Mouse (Mus musculus): Measurements from ENCODE around the gene Gm10570. TPM values are rescaled to one million over a fixed set of nuclear protein-coding genes. Genes with fewer than 3 reads are reported as not detected.

Gene Gm10570
- polyA plus RNA-seq, 1 experiment from 2014 or later = not detected

DNA sequence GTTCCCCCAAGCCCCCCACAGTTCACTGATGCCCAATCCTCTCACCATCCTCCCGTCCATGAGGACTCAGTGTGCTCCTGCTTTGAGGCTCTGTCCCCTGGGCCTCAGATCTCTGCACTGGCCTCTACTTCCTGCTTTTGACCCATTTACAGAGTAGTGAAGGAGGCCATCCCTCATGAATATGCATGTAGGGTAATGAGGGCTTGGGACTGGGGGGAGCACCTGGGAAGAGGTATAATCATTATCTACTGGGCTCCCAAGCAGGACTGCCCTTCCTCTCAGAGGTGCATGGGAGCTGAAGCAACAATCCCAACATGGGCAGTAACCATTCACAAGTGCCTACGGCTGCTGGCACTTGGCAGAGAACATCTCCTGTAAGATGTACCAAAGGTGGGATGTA, 29.4 kb downstream of the Gm10570 start, which contains the start of gene Serinc2:
Serinc2 (minus strand) TSS at position 101 of the 400 bp plus-strand sequence.
- Histone ChIP-seq H3K27ac (no peak within 1 kb of the TSS), H3K27me3 (peaks cover 9% of the 10 kb centered on the region), H3K4me3 (no peak within 1 kb of the TSS), H3K9me3 (no peaks in the 10 kb centered on the region), H3K4me2 (replicated peaks) (no peak within 1 kb of the TSS), H3K9ac (no peak within 1 kb of the TSS), H3K4me1 (no peaks in the 10 kb centered on the region), H3K36me3 (no peaks in the 10 kb centered on the region)
- WGBS = 65% methylated on average over 2 of the region's 2 CpGs
- ATAC-seq (ENCODE audit: insufficient number of reproducible peaks, insufficient read depth, low FRiP score, low TSS enrichment) = no peak

DNA sequence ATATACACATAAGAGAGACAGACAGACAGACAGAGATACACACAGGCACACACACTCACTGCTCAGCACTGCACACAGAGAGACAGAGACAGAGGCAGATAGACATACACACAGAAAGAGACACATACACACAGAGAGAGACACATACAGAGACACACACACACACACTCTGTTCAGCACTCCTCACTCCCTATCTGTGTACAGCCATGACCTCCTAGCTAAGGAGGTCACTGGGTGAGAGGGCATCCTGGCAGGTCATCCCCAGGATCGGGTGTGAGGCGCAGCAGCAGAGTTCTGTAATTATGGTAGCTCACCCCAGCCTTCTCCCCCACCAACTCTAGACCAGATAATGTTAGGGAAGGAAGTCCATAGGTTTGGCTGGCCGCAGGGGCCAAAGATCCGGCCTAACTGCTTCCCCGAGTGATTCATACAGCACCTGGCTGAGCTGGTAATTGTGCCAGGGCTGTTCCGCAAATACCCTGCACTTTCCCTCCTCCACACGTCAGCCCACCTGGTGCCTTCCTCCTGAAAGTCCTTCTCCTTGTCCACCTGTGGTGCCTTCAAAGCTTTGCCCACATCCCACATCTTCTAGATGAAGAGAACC, 31.8 kb downstream of the Gm10570 start:
- H3K27me3 ChIP-seq = peaks cover 9% of the 10 kb centered on the region
- H3K4me1 ChIP-seq = peaks cover 12% of the 10 kb centered on the region; the same call in 1 of the 2 replicates
- H3K27ac ChIP-seq = no peak overlapping the region
- H3K36me3 ChIP-seq = no peaks in the 10 kb centered on the region
- H3K9me3 ChIP-seq = no peaks in the 10 kb centered on the region
- no peak overlapping the region for H3K4me3 ChIP-seq
- 49% methylated on average over 7 of the region's 7 CpGs for WGBS
- ATAC-seq (ENCODE audit: insufficient number of reproducible peaks, insufficient read depth, low FRiP score, low TSS enrichment) = no peak
- H3K4me2 ChIP-seq (replicated peaks) = no peak overlapping the region
- no peak overlapping the region for H3K9ac ChIP-seq

DNA sequence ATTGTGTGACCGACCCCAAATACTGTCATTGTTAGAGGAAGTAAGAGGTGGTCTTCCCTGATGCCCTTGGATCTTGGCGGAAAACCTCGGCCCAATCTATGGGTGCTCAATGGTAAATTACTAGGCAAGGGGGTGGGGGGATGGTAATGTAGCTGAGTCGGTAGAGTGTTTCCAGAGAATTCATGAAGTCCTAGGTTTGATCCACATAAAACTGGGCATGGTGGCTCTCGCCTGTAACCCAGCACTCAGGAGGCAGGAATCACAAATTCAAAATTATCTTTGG, 32.7 kb downstream of the Gm10570 start:
- Histone ChIP-seq H3K4me2 (replicated peaks) (peak overlapping the region; percentile 74), H3K9ac (peak overlapping the region; percentile 95; the same call in 1 of the 2 replicates), H3K4me1 (peaks cover 12% of the 10 kb centered on the region; the same call in 1 of the 2 replicates), H3K27me3 (peaks cover 9% of the 10 kb centered on the region), H3K9me3 (no peaks in the 10 kb centered on the region), H3K27ac (no peak overlapping the region), H3K36me3 (no peaks in the 10 kb centered on the region; the same call in 1 of the 2 replicates), H3K4me3 (peak overlapping the region; percentile 92)
- no peak for ATAC-seq (ENCODE audit: insufficient number of reproducible peaks, insufficient read depth, low FRiP score, low TSS enrichment)
- WGBS = 50% methylated on average over 5 of the region's 5 CpGs

DNA sequence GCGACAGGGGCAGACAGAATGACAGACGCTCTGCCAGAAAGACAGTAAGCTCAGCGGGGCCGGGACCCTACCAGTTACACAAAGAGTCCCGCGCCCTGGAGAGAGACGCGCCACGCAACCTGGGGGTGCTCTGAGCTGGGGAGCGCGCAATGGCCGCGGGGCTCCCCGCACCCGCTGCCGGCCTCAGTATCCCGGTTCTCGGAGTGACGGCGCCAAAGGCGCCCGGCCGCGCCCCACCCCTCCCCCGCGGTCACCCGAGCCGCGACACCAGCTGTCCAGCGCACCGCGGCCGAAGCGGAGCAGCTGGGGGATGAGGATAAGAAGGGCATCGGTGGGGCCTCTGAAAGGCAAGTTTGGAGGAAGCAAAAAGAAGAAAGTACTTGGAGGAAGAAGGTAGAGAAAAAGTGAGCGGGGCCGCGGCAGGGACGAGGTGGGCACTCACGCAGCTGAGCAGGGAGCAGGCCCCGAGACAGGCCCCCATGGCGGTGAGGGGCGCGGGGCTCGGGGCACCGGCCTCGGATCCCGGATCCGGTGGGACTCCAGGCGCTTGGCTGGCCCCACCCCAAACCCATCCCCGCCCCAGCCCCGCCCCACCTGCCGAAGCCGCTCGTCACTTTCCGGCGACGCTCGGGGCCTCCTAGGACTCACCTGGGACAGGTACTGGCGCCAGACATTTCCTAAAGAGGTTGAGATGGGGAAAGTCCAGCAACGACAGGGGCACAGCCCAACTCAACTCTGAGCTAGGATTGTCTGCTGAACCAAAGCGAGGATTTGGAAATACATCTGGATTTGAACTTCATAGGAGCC, 33.3 kb downstream of the Gm10570 start:
- WGBS = 1% methylated on average over 62 of the region's 62 CpGs
- Histone ChIP-seq H3K4me3 (peak overlapping the region; percentile 92), H3K4me1 (peaks cover 12% of the 10 kb centered on the region; the same call in 1 of the 2 replicates), H3K36me3 (no peaks in the 10 kb centered on the region; the same call in 1 of the 2 replicates), H3K4me2 (replicated peaks) (peak overlapping the region; percentile 74), H3K9me3 (no peaks in the 10 kb centered on the region), H3K27me3 (peaks cover 9% of the 10 kb centered on the region), H3K27ac (peak overlapping the region; percentile 85), H3K9ac (peak overlapping the region; percentile 95)
- ATAC-seq (ENCODE audit: insufficient number of reproducible peaks, insufficient read depth, low FRiP score, low TSS enrichment) = peak; percentile 61

DNA sequence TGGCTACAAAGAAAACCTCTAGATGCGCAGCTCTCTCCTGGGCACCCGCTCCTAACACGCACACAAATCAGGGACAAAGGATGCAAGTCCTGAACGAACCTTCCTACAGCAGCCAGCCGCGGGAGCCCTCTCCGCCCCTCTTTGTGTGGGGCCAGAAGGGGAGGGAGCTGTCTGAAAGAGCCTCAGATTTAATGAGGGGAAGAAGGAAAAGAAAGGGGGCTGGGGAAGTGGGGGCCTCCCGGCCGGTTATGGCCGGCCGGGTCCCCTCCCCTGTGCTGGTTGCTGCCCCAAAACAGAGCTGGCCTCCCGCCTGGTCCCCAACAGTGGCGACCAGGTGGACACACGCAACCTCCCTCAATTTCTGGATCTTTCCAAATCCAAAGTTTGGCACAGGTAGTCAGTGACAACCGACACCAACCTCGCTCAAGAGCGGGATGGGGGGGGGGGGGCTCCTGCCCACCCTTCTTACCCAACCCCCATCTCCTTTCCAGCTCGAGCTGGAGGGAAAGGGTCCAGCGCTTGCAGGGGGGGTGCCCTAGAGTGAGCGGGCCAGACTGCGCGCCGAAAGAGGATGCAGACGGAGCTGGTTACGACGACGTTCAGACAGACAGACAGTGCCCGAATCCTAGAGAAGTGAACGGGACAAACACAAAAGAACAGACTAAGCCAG, 34.0 kb downstream of the Gm10570 start:
- peak; percentile 64 for ATAC-seq (ENCODE audit: insufficient number of reproducible peaks, insufficient read depth, low FRiP score, low TSS enrichment)
- H3K27me3 ChIP-seq = peaks cover 9% of the 10 kb centered on the region
- under 1% methylated on average over 29 of the region's 29 CpGs for WGBS
- peak overlapping the region; percentile 92 for H3K4me3 ChIP-seq
- H3K4me2 ChIP-seq (replicated peaks) = peak overlapping the region; percentile 74
- H3K4me1 ChIP-seq = peaks cover 12% of the 10 kb centered on the region; the same call in 1 of the 2 replicates
- H3K9me3 ChIP-seq = no peaks in the 10 kb centered on the region
- H3K9ac ChIP-seq = peak overlapping the region; percentile 95
- H3K27ac ChIP-seq = peak overlapping the region; percentile 85
- no peaks in the 10 kb centered on the region; the same call in 1 of the 2 replicates for H3K36me3 ChIP-seq

DNA sequence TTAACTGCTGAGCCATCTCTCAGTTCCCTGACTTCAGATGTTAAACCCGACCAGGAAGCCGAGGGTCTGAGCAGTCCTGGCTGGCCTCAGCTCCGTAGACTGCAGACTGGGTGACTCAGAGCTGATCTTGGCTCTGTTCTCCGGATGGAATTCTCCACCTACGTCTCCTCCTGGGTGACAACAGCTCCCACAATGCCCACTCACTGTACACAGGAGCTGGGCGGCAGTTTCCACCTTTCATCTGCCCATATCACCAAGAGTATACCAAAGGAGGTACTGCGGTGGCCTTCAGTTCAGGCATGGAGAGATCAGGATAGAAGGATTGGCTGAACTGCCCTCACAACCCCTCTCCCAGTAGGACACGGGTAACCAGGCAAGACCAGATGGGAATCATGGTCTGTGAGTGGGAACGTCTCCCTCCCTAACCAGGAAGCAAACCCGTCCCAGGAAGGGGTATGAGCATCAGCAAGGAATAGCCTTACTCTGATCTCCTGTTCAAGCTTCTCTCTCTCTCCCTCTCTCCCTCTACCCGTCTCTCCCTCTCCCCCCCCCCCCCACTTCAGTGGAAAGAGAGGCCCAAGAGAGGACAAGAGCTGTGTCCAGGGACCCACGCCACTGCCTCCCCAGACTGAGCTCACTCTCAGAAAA, 34.7 kb downstream of the Gm10570 start:
- peak; percentile 31; the same call in 1 of the 2 replicates for ATAC-seq (ENCODE audit: insufficient number of reproducible peaks, insufficient read depth, low FRiP score, low TSS enrichment)

DNA sequence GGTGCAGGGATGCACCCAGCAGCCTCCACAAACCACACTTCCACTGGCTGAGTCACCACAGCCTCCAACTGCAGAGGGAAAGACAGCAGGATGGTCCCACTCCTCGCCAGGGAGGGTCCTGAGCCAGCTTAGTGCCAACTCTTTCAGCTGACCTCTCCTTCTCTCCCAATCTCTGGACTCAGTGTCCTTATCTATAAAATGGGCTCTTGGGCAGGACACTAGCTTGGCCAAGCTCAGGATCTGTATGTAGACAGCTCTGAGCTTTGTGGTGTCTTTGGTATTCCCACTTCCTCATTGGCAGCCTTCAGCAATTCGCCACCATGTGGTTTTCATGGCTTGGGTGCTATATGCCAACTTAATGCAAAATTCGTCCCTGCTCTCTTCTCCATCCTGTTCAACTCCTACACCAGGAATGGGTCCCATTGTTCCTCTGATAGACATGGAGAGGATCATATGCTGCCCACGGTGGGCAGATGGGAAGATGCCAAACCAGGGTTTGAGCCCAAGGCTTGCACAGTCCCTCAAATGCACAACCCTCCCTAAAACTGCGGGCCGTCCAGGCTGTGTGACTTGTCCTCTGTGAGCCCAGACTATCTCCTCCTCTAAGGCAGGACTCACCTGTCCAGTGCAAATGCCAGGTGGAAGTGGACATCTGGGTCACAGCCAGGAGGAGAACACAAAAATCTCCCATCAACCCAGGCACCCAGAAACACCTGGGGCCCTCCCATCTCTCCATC, 37.7 kb downstream of the Gm10570 start:
- Histone ChIP-seq H3K4me1 (peaks cover 27% of the 10 kb centered on the region), H3K27me3 (no peaks in the 10 kb centered on the region), H3K9ac (no peak overlapping the region), H3K27ac (no peak overlapping the region), H3K4me2 (replicated peaks) (no peak overlapping the region), H3K4me3 (no peak overlapping the region), H3K9me3 (no peaks in the 10 kb centered on the region), H3K36me3 (peaks cover 10% of the 10 kb centered on the region)
- 86% methylated on average over 6 of the region's 6 CpGs for whole genome bisulfite sequencing
- ATAC-seq (ENCODE audit: insufficient number of reproducible peaks, insufficient read depth, low FRiP score, low TSS enrichment) = no peak

More for the DNA sequence above, 34.7 kb downstream of the Gm10570 start:
- Histone ChIP-seq H3K27me3 (peaks cover 9% of the 10 kb centered on the region), H3K9me3 (no peaks in the 10 kb centered on the region), H3K4me2 (replicated peaks) (peak overlapping the region; percentile 74), H3K27ac (peak overlapping the region; percentile 85), H3K4me1 (peaks cover 12% of the 10 kb centered on the region; the same call in 1 of the 2 replicates), H3K9ac (peak overlapping the region; percentile 95), H3K4me3 (peak overlapping the region; percentile 92), H3K36me3 (peaks cover 4% of the 10 kb centered on the region)
- 9% methylated on average over 11 of the region's 12 CpGs for WGBS

DNA sequence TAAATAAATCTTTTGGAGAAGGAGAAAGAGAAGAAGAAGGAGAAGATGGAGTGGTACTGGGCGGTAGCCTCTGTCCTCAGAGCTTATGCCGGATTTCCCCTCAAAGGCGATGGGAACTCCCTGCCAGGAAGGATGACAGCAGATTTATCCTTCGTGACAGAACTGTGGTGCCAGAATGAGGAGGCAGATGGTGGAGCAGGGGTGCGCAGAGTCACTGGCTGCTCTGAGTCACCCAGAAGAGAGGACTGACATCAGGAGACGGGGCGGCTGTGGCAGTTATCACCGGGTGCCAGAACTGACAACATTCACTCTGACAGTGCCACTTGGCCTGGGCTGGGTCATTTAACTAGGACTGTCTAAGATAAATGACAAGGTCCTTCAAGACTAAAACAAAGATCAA, 38.4 kb downstream of the Gm10570 start:
- Histone ChIP-seq H3K27me3 (no peaks in the 10 kb centered on the region), H3K4me1 (peaks cover 27% of the 10 kb centered on the region), H3K9me3 (no peaks in the 10 kb centered on the region), H3K4me2 (replicated peaks) (no peak overlapping the region), H3K9ac (no peak overlapping the region), H3K4me3 (no peak overlapping the region), H3K36me3 (peaks cover 10% of the 10 kb centered on the region), H3K27ac (no peak overlapping the region)
- no peak for ATAC-seq (ENCODE audit: insufficient number of reproducible peaks, insufficient read depth, low FRiP score, low TSS enrichment)
- 88% methylated on average over 8 of the region's 8 CpGs for WGBS

DNA sequence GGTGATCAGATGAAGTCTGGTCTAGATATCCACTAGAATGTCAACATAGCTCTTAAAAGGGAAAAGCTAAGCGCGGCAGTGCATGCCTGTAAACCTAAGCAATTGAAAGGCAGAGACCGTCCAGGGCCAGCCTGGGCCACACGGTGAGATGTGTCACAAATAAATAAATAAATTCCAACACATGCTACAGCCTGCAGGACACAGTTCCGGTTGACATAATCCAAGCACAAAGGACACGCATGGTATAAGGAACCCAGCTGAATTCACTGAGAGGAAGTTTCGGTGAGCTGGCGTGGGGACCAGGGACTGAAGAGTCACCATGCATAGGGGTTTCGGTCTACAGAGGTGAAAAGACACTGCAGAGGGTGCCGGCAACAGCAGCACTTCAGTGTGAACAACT, 39.7 kb downstream of the Gm10570 start:
- Histone ChIP-seq H3K9ac (no peak overlapping the region), H3K27me3 (no peaks in the 10 kb centered on the region), H3K36me3 (peaks cover 11% of the 10 kb centered on the region), H3K4me3 (no peak overlapping the region), H3K27ac (no peak overlapping the region), H3K4me1 (peaks cover 36% of the 10 kb centered on the region), H3K9me3 (no peaks in the 10 kb centered on the region), H3K4me2 (replicated peaks) (no peak overlapping the region)
- WGBS = 81% methylated on average over 10 of the region's 10 CpGs
- no peak for ATAC-seq (ENCODE audit: insufficient number of reproducible peaks, insufficient read depth, low FRiP score, low TSS enrichment)

DNA sequence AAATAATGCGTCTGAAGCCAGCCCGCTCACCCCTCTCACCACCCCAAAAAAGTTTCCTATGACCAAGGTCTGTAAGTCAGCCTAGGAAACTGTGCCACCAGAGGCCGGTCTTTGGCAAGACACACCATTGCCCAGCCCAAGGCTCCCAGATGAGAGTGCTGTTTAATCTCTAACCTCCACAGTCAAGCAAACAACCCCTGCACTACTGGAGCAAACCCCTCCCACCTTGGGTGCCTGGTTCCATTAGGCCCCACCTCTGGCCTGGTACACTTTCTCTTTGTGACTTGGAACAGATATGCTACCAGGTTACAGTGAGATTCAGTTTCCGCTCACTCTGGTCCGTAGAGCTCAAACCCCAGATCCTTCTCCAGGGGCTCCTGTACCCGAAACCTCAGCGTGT, 41.4 kb downstream of the Gm10570 start:
- H3K27me3 ChIP-seq = no peaks in the 10 kb centered on the region
- no peak overlapping the region for H3K4me3 ChIP-seq
- no peak for ATAC-seq (ENCODE audit: insufficient number of reproducible peaks, insufficient read depth, low FRiP score, low TSS enrichment)
- H3K9ac ChIP-seq = no peak overlapping the region
- H3K9me3 ChIP-seq = no peaks in the 10 kb centered on the region
- 62% methylated on average over 7 of the region's 7 CpGs for WGBS
- H3K36me3 ChIP-seq = peaks cover 28% of the 10 kb centered on the region
- H3K27ac ChIP-seq = no peak overlapping the region
- H3K4me1 ChIP-seq = peaks cover 26% of the 10 kb centered on the region
- H3K4me2 ChIP-seq (replicated peaks) = 0 out of 2 replicates have a peak overlapping the region, but pooled peaks have one; percentile 24

DNA sequence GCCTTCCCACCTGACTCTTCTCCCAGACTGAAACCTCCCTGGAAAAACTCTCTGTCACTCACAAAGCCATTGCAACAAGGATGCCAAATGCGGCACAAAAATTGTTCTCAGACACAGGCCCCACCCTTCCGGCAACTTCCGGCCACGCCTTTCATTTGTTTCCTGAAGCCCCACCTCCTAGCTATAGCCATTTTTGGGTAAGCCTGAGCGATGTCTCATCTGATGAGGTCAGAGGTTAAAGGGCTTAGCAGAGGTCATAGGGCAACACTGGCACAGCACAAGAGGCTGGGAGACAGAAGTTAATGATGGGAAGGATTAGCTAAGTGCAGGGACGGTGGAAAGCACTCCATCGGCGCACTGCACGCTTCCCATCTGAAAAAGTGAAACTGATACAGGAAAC, 41.9 kb downstream of the Gm10570 start:
- no peaks in the 10 kb centered on the region for H3K27me3 ChIP-seq
- no peak for ATAC-seq (ENCODE audit: insufficient number of reproducible peaks, insufficient read depth, low FRiP score, low TSS enrichment)
- no peak overlapping the region for H3K9ac ChIP-seq
- no peak overlapping the region for H3K4me3 ChIP-seq
- no peaks in the 10 kb centered on the region for H3K9me3 ChIP-seq
- 0 out of 2 replicates have a peak overlapping the region, but pooled peaks have one; percentile 24 for H3K4me2 ChIP-seq (replicated peaks)
- H3K4me1 ChIP-seq = peaks cover 26% of the 10 kb centered on the region
- H3K27ac ChIP-seq = no peak overlapping the region
- peaks cover 32% of the 10 kb centered on the region for H3K36me3 ChIP-seq
- WGBS = 45% methylated on average over 9 of the region's 9 CpGs

Measured in embryonic facial prominence, embryonic 12.5 days (tissue).